Mouse (Mus musculus): ENCODE data around the gene Gtf3c1.

GRCm38 (mm10) chr7:125707186-125707585 lies 394 bp downstream of the Gtf3c1 start:
- TF ChIP-seq POLR2A (IDR thresholded peaks at IDR 0.05; ENCODE audit: insufficient read depth, low read length) = no peak
- TF ChIP-seq CTCF (IDR thresholded peaks at IDR 0.05; ENCODE audit: low read depth, low read length) = no peak

Data from ES-Bruce4 (cell line).